Mouse (Mus musculus) kidney, adult 2 months (tissue): Measurements from ENCODE around the gene Chkb.

Source experiments
- CTCF ChIP-seq: fragments of 200-500 bp; conservative IDR thresholded peaks from 2 replicates; pipeline ENCODE4 v1.5.1; 2011; ENCODE audit warnings: low read depth, mild to moderate bottlenecking, control low read depth, low read length, moderate library complexity, mixed read lengths; ENCODE audit not compliant: insufficient read depth, insufficient read length
- POLR2A ChIP-seq: fragments of 200-500 bp; IDR thresholded peaks from one replicate; pipeline ENCODE4 v1.6.1; 2011; ENCODE audit warnings: low read depth, low read length, control low read depth

DNA sequence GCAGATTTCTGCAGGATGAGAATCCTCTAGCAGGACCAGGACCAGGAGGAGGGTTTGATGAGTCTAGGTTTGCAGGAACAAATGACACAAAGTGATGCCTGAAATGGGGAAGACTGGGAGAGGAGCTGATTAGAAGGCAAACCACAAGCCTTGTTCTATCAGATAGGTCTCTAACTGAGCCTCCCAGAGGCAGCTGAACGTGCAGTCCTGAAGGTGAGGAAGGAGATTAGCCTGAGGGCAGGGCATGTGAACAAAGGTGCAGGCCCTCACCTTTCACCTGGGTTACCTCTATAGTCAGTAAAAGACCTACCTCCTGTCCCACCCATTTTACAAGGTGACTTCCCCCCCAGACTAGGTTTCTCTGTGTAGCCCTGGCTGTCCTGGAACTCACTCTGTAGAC lies 30.0 kb downstream of the Chkb start:
- no peak for TF ChIP-seq CTCF
- TF ChIP-seq POLR2A, result no peak
